Mouse (Mus musculus): Measurements from ENCODE around the gene Nell1. TPM values are rescaled to one million over a fixed set of nuclear protein-coding genes. Genes with fewer than 3 reads are reported as not detected.

Nell1 gene
- polyA plus RNA-seq, 1 experiment from 2014 or later: 0.14 TPM

GRCm38 (mm10) chr7:50338226-50338625 is 363.6 kb downstream of the Nell1 start:
- no peak for ATAC-seq (ENCODE audit: insufficient read depth)
- Histone ChIP-seq H3K9ac (no peak overlapping the region), H3K27ac (replicated peaks) (no peak overlapping the region), H3K4me3 (replicated peaks) (no peak overlapping the region), H3K9me3 (replicated peaks) (no peaks in the 10 kb centered on the region), H3K4me2 (no peak overlapping the region), H3K4me1 (replicated peaks) (no peaks in the 10 kb centered on the region), H3K27me3 (no peaks in the 10 kb centered on the region), H3K36me3 (replicated peaks) (no peaks in the 10 kb centered on the region)
- 55% methylated on average over 5 of the region's 5 CpGs for WGBS (ENCODE audit: insufficient replicate concordance)

GRCm38 (mm10) chr7:50338757-50339156 is 364.1 kb downstream of the Nell1 start:
- no peak overlapping the region for H3K27ac ChIP-seq (replicated peaks)
- H3K4me2 ChIP-seq: no peak overlapping the region
- H3K4me3 ChIP-seq (replicated peaks): no peak overlapping the region
- no peak for ATAC-seq (ENCODE audit: insufficient read depth)
- H3K36me3 ChIP-seq (replicated peaks): no peaks in the 10 kb centered on the region
- H3K4me1 ChIP-seq (replicated peaks): no peaks in the 10 kb centered on the region
- H3K9ac ChIP-seq: no peak overlapping the region
- WGBS (ENCODE audit: insufficient replicate concordance): 47% methylated on average over 5 of the region's 5 CpGs
- no peaks in the 10 kb centered on the region for H3K9me3 ChIP-seq (replicated peaks)
- H3K27me3 ChIP-seq: no peaks in the 10 kb centered on the region

- no peaks in the 10 kb centered on the region for H3K27me3 ChIP-seq
- ATAC-seq (ENCODE audit: insufficient read depth): no peak
- WGBS (ENCODE audit: insufficient replicate concordance): 26% methylated on average over 2 of the region's 2 CpGs
- no peak overlapping the region for H3K4me3 ChIP-seq (replicated peaks)
- no peaks in the 10 kb centered on the region for H3K4me1 ChIP-seq (replicated peaks)
- no peaks in the 10 kb centered on the region for H3K36me3 ChIP-seq (replicated peaks)
- no peak overlapping the region for H3K9ac ChIP-seq
- no peaks in the 10 kb centered on the region for H3K9me3 ChIP-seq (replicated peaks)
- H3K27ac ChIP-seq (replicated peaks): no peak overlapping the region
- H3K4me2 ChIP-seq: no peak overlapping the region
Measured at GRCm38 (mm10) chr7:50351564-50351963, 376.9 kb downstream of the Nell1 start.

- no peak overlapping the region for H3K27ac ChIP-seq (replicated peaks)
- H3K9ac ChIP-seq: no peak overlapping the region
- no peak overlapping the region for H3K4me2 ChIP-seq
- H3K27me3 ChIP-seq: no peaks in the 10 kb centered on the region
- no peaks in the 10 kb centered on the region for H3K36me3 ChIP-seq (replicated peaks)
- WGBS (ENCODE audit: insufficient replicate concordance): 10% methylated on average over 2 of the region's 2 CpGs
- no peaks in the 10 kb centered on the region for H3K9me3 ChIP-seq (replicated peaks)
- no peaks in the 10 kb centered on the region for H3K4me1 ChIP-seq (replicated peaks)
- no peak for ATAC-seq (ENCODE audit: insufficient read depth)
- H3K4me3 ChIP-seq (replicated peaks): no peak overlapping the region
Measured at GRCm38 (mm10) chr7:50357213-50357612, 382.5 kb downstream of the Nell1 start.

- ATAC-seq (ENCODE audit: insufficient read depth): no peak
- no peak overlapping the region for H3K4me3 ChIP-seq (replicated peaks)
- no peaks in the 10 kb centered on the region for H3K27me3 ChIP-seq
- H3K4me1 ChIP-seq (replicated peaks): no peaks in the 10 kb centered on the region
- H3K9ac ChIP-seq: no peak overlapping the region
- H3K4me2 ChIP-seq: no peak overlapping the region
- WGBS (ENCODE audit: insufficient replicate concordance): 50% methylated on average over 2 of the region's 2 CpGs
- H3K9me3 ChIP-seq (replicated peaks): no peaks in the 10 kb centered on the region
- H3K36me3 ChIP-seq (replicated peaks): no peaks in the 10 kb centered on the region
- no peak overlapping the region for H3K27ac ChIP-seq (replicated peaks)
Measured at GRCm38 (mm10) chr7:50362039-50362438, 387.4 kb downstream of the Nell1 start.

- WGBS (ENCODE audit: insufficient replicate concordance): 61% methylated on average over 4 of the region's 4 CpGs
- Histone ChIP-seq H3K4me2 (no peak overlapping the region), H3K36me3 (replicated peaks) (no peaks in the 10 kb centered on the region), H3K4me1 (replicated peaks) (no peaks in the 10 kb centered on the region), H3K27ac (replicated peaks) (no peak overlapping the region), H3K9ac (no peak overlapping the region), H3K27me3 (no peaks in the 10 kb centered on the region), H3K9me3 (replicated peaks) (no peaks in the 10 kb centered on the region), H3K4me3 (replicated peaks) (no peak overlapping the region)
- ATAC-seq (ENCODE audit: insufficient read depth): no peak
Measured at GRCm38 (mm10) chr7:50374876-50375275, 400.2 kb downstream of the Nell1 start.

- ATAC-seq (ENCODE audit: insufficient read depth): no peak
- Histone ChIP-seq H3K9ac (no peak overlapping the region), H3K36me3 (replicated peaks) (no peaks in the 10 kb centered on the region), H3K27me3 (no peaks in the 10 kb centered on the region), H3K4me3 (replicated peaks) (no peak overlapping the region), H3K9me3 (replicated peaks) (no peaks in the 10 kb centered on the region), H3K4me1 (replicated peaks) (no peaks in the 10 kb centered on the region), H3K4me2 (no peak overlapping the region), H3K27ac (replicated peaks) (no peak overlapping the region)
- WGBS (ENCODE audit: insufficient replicate concordance): 73% methylated on average over 2 of the region's 2 CpGs
Measured at GRCm38 (mm10) chr7:50410421-50410820, 435.8 kb downstream of the Nell1 start.

- Histone ChIP-seq H3K27ac (replicated peaks) (no peak overlapping the region), H3K36me3 (replicated peaks) (no peaks in the 10 kb centered on the region), H3K4me3 (replicated peaks) (no peak overlapping the region), H3K9me3 (replicated peaks) (no peaks in the 10 kb centered on the region), H3K4me2 (no peak overlapping the region), H3K4me1 (replicated peaks) (no peaks in the 10 kb centered on the region), H3K27me3 (no peaks in the 10 kb centered on the region), H3K9ac (no peak overlapping the region)
- no peak for ATAC-seq (ENCODE audit: insufficient read depth)
- 62% methylated on average over 2 of the region's 2 CpGs for WGBS (ENCODE audit: insufficient replicate concordance)
Measured at GRCm38 (mm10) chr7:50419976-50420375, 445.3 kb downstream of the Nell1 start.

- ATAC-seq (ENCODE audit: insufficient read depth): no peak
- Histone ChIP-seq H3K4me2 (no peak overlapping the region), H3K27me3 (no peaks in the 10 kb centered on the region), H3K27ac (replicated peaks) (no peak overlapping the region), H3K4me1 (replicated peaks) (no peaks in the 10 kb centered on the region), H3K4me3 (replicated peaks) (no peak overlapping the region), H3K36me3 (replicated peaks) (no peaks in the 10 kb centered on the region), H3K9ac (no peak overlapping the region), H3K9me3 (replicated peaks) (no peaks in the 10 kb centered on the region)
- WGBS (ENCODE audit: insufficient replicate concordance): 67% methylated on average over 1 of the region's 1 CpGs
Measured at GRCm38 (mm10) chr7:50422422-50423195, 447.9 kb downstream of the Nell1 start.

GRCm38 (mm10) chr7:50429725-50430124 is 455.1 kb downstream of the Nell1 start:
- Histone ChIP-seq H3K36me3 (replicated peaks) (no peaks in the 10 kb centered on the region), H3K4me1 (replicated peaks) (no peaks in the 10 kb centered on the region), H3K4me2 (no peak overlapping the region), H3K27me3 (no peaks in the 10 kb centered on the region), H3K9me3 (replicated peaks) (no peaks in the 10 kb centered on the region), H3K27ac (replicated peaks) (no peak overlapping the region), H3K4me3 (replicated peaks) (no peak overlapping the region), H3K9ac (no peak overlapping the region)
- WGBS (ENCODE audit: insufficient replicate concordance): 61% methylated on average over 5 of the region's 5 CpGs
- no peak for ATAC-seq (ENCODE audit: insufficient read depth)

- H3K27me3 ChIP-seq: no peaks in the 10 kb centered on the region
- H3K4me1 ChIP-seq (replicated peaks): no peaks in the 10 kb centered on the region
- H3K4me3 ChIP-seq (replicated peaks): no peak overlapping the region
- no peak overlapping the region for H3K9ac ChIP-seq
- no peak overlapping the region for H3K27ac ChIP-seq (replicated peaks)
- H3K4me2 ChIP-seq: no peak overlapping the region
- ATAC-seq (ENCODE audit: insufficient read depth): no peak
- no peaks in the 10 kb centered on the region for H3K36me3 ChIP-seq (replicated peaks)
- no peaks in the 10 kb centered on the region for H3K9me3 ChIP-seq (replicated peaks)
Measured at GRCm38 (mm10) chr7:50441237-50441636, 466.6 kb downstream of the Nell1 start.

- no peaks in the 10 kb centered on the region for H3K9me3 ChIP-seq (replicated peaks)
- 70% methylated on average over 4 of the region's 4 CpGs for WGBS (ENCODE audit: insufficient replicate concordance)
- no peak for ATAC-seq (ENCODE audit: insufficient read depth)
- H3K27me3 ChIP-seq: no peaks in the 10 kb centered on the region
- H3K9ac ChIP-seq: no peak overlapping the region
- H3K4me2 ChIP-seq: no peak overlapping the region
- no peak overlapping the region for H3K27ac ChIP-seq (replicated peaks)
- H3K4me3 ChIP-seq (replicated peaks): no peak overlapping the region
- no peaks in the 10 kb centered on the region for H3K4me1 ChIP-seq (replicated peaks)
- no peaks in the 10 kb centered on the region for H3K36me3 ChIP-seq (replicated peaks)
Measured at GRCm38 (mm10) chr7:50447316-50447715, 472.7 kb downstream of the Nell1 start.

Measured in liver, embryonic 15.5 days (tissue).